Mouse (Mus musculus) thymus, adult 2 months (tissue): ENCODE measurements around the gene P2ry12. TPM values are rescaled to one million over a fixed set of nuclear protein-coding genes. Genes with fewer than 3 reads are reported as not detected.

Experiments used
- DNase-seq: peaks from one replicate; pipeline ENCODE4 v3.0.0; 2021
- H3K27ac ChIP-seq: fragments of 200-500 bp; 2 replicates; pipeline ENCODE4 v1.5.1; 2012; ENCODE audit warnings: low read length, control low read depth; ENCODE audit not compliant: control insufficient read depth, insufficient read depth
- H3K27me3 ChIP-seq: fragments of 200-500 bp; 2 replicates; pipeline ENCODE4 v1.6.1; 2012; ENCODE audit warnings: mild to moderate bottlenecking, low read length, moderate library complexity, mixed read lengths; ENCODE audit not compliant: control insufficient read depth, insufficient read depth
- H3K36me3 ChIP-seq: fragments of 200-500 bp; 2 replicates; pipeline ENCODE4 v1.6.1; 2012; ENCODE audit warnings: mild to moderate bottlenecking, low read length, moderate library complexity; ENCODE audit not compliant: control insufficient read depth, insufficient read depth
- H3K4me1 ChIP-seq: fragments of 200-500 bp; replicated peaks from 2 replicates; pipeline ENCODE4 v1.6.1; 2012; ENCODE audit warnings: low read length; ENCODE audit not compliant: control insufficient read depth, insufficient read depth
- H3K4me3 ChIP-seq: fragments of 200-500 bp; 2 replicates; pipeline ENCODE4 v1.5.1; 2012; ENCODE audit warnings: mild to moderate bottlenecking, low read length, control low read depth, moderate library complexity; ENCODE audit not compliant: control insufficient read depth, insufficient read depth
- CTCF ChIP-seq: fragments of 200-500 bp; IDR thresholded peaks from 2 replicates; pipeline ENCODE4 v1.5.1; 2012; ENCODE audit warnings: mild to moderate bottlenecking, control low read depth, low read length, moderate library complexity, borderline replicate concordance; ENCODE audit not compliant: control insufficient read depth, poor library complexity, insufficient read depth; ENCODE audit errors: extremely low read depth
- POLR2A ChIP-seq: fragments of 200-500 bp; IDR thresholded peaks from 2 replicates; pipeline ENCODE4 v1.6.1; 2012; ENCODE audit warnings: mild to moderate bottlenecking, low read length, control low read depth, moderate library complexity; ENCODE audit not compliant: control insufficient read depth, poor library complexity, insufficient read depth; ENCODE audit errors: extremely low read depth
- WGBS: fragments of 180-500 bp; shearing (Covaris S2); methylation state at CpG from one replicate; pipeline ENCODE4 v1.1.7; 2018; 5-methylcytosine and 5-hydroxymethylcytosine counted together
- polyA plus RNA-seq: library from polyadenylated mRNA; depleted of rRNA; stranded (reverse); fragments of >200 nt; gene quantifications from 2 replicates; pipeline ENCODE4 v1.2.3, GENCODE M21; 2012

The P2ry12 gene
- polyA plus RNA-seq, 1 experiment = 15.7 TPM

DNA sequence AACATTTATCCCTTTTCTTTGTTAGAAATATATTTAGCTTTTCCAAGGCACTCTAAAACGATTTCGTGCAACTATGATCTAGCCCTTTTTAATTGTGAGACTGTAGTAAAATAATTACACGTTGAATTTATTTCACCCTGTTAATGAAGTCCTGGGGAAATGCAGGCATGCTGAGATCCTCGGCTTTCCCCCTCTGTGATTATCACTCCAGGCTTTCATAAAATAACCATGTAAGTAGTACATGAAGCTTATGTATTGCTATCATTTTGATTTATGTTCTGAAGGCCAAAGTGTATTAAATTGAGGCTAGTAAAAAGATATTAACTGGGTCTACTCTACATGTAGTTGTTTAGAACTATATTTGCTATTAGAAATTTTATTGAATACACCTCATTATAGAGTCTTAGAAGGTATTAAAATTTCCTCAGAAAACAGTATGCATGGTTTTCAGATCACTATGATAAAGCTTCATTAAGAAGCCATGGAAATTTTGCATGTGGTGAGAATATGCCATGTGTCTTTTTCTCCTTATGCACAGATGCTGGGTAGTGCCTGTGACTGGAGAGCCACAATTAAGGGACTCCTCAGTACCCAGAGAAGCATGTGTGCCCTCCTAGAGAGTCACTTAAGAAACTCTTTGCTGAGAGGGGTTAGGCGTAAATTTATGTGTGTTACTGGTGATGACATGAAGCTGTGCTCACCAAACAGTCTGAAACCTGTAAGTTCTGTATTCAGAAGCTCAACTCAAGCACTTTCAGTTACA, 30.9 kb upstream of the P2ry12 start:
- Histone ChIP-seq H3K4me3 (no peak overlapping the region), H3K27me3 (no peaks in the 10 kb centered on the region), H3K36me3 (no peaks in the 10 kb centered on the region), H3K27ac (no peak overlapping the region), H3K4me1 (no peaks in the 10 kb centered on the region; the same call in 1 of the 2 replicates)
- DNase-seq = no peak
- TF ChIP-seq POLR2A (no peak), CTCF (no peak)
- WGBS = 96% methylated on average over 5 of the region's 5 CpGs

- no peaks in the 10 kb centered on the region for H3K36me3 ChIP-seq
- H3K4me3 ChIP-seq = no peak overlapping the region
- 87% methylated on average over 2 of the region's 2 CpGs for WGBS
- no peaks in the 10 kb centered on the region for H3K27me3 ChIP-seq
- TF ChIP-seq POLR2A (no peak), CTCF (no peak)
- no peak for DNase-seq
- H3K4me1 ChIP-seq = no peaks in the 10 kb centered on the region; the same call in 1 of the 2 replicates
- H3K27ac ChIP-seq = no peak overlapping the region
Measured at GRCm38 (mm10) chr3:59290551-59290950, 27.9 kb upstream of the P2ry12 start.

GRCm38 (mm10) chr3:59278620-59279019, 15.9 kb upstream of the P2ry12 start:
- DNase-seq = no peak
- H3K4me1 ChIP-seq = no peaks in the 10 kb centered on the region
- no peaks in the 10 kb centered on the region for H3K36me3 ChIP-seq
- TF ChIP-seq CTCF (no peak), POLR2A (no peak)
- H3K27me3 ChIP-seq = no peaks in the 10 kb centered on the region
- no peak overlapping the region for H3K4me3 ChIP-seq
- H3K27ac ChIP-seq = no peak overlapping the region

DNA sequence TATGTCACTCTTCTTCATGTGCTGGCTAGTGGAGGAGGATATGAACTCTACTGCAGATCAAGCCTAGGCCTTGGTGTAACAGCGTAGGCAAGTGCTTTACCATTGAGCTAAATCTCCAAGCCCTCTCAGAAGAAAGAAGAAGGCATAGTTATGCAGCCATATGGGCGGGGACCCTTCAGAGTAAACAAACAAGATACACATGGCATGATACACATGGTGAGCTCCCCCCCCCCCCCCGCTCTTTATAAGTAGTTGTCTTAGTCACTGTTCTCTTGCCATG, 15.5 kb upstream of the P2ry12 start:
- 90% methylated on average over 3 of the region's 3 CpGs for WGBS
- Histone ChIP-seq H3K4me3 (no peak overlapping the region), H3K27me3 (no peaks in the 10 kb centered on the region), H3K36me3 (no peaks in the 10 kb centered on the region), H3K27ac (no peak overlapping the region), H3K4me1 (no peaks in the 10 kb centered on the region)
- DNase-seq = no peak
- TF ChIP-seq CTCF (no peak), POLR2A (no peak)

DNA sequence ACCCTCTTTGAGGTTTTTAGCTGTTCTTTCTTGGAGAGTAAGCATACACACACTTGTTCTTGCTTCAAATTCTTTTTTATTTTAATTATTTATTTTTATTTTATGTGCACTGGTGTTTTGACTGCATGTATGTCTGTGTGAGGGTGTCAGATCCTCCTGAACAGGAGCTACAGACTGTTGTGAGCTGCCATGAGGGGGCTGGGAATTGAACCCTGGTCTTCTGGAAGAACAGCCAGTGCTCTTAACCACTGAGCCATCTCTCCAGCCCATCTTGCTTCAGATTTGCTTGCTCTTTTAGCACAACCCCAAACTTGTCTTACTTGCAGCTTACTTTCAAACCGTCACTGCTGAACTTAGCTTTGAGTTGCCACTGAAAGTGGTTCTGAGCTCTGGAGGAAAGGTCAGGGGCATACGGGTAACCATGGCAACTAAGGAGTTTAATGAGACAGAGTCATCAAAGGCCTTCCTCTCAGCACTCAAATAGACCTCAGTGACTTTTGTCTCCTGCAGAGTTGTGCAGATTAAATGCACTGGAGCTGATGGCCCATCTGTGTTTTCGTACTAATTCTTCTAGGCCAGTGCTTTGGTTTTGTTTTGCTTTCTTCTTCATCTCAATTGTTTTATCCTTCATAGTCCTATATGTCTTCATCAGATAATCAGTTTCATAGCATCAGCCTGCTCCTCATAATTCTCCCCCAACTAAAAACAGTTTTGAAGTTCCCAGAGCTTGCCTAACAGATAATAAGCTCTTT, 15.0 kb upstream of the P2ry12 start:
- no peak overlapping the region for H3K27ac ChIP-seq
- no peaks in the 10 kb centered on the region for H3K27me3 ChIP-seq
- TF ChIP-seq POLR2A (no peak), CTCF (no peak)
- H3K4me3 ChIP-seq = no peak overlapping the region
- H3K4me1 ChIP-seq = no peaks in the 10 kb centered on the region
- 80% methylated on average over 3 of the region's 3 CpGs for WGBS
- DNase-seq = no peak
- no peaks in the 10 kb centered on the region for H3K36me3 ChIP-seq

DNA sequence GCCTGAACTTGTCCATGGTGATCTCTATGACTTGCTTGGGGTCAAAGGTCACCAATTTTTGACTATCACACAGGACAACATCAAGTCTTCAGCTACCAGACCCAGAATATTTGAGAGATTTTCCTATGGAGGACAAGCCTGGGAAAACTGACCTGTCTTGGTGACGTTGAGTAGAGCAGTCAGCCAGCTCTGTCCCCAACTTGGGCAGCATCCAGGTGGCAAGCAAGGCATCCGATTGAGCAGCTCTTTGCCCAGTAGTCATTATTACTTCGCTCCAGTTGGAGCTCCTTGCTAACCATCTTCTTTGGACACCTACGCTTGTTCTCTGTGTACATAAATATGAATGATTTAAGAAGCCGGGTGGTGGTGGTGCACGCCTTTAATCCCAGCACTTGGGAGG, 8.1 kb upstream of the P2ry12 start:
- no peak overlapping the region for H3K27ac ChIP-seq
- H3K4me1 ChIP-seq = no peaks in the 10 kb centered on the region
- TF ChIP-seq CTCF = no peak
- no peak for TF ChIP-seq POLR2A
- 96% methylated on average over 6 of the region's 6 CpGs for WGBS
- no peaks in the 10 kb centered on the region for H3K27me3 ChIP-seq
- DNase-seq = no peak
- no peaks in the 10 kb centered on the region for H3K36me3 ChIP-seq
- no peak overlapping the region for H3K4me3 ChIP-seq
